ENCODE assay signal across 25 mouse cellular contexts in genomic region chr14:101469475-101470093, GRCm38 (mm10).
"Had no signal": no experiment of that assay in that cellular context is flagged by ENCODE, and none has a peak within 500 bp of the region (broad histone marks: within the 10 kb centered on the region; RNA-seq: fewer than 3 reads in every experiment).

No protein-coding gene starts in this region.

- ATAC-seq: forebrain, embryonic 16.5 days; hindbrain, embryonic 16.5 days had no signal

- H3K4me3 ChIP-seq: gastrocnemius, adult 2 months; heart, embryonic 10.5 days; heart, embryonic 12.5 days; hindbrain, embryonic 10.5 days; hindbrain, embryonic 12.5 days; layer of hippocampus, adult 2 months; left cerebral cortex, adult 2 months; limb, embryonic 12.5 days; limb, embryonic 15.5 days; liver, embryonic 13.5 days; liver, embryonic 15.5 days had no signal

- DNase-seq: gastrocnemius, adult 2 months; gastrocnemius, postnatal 10 days; gastrocnemius, postnatal 25 days; heart, adult 18-20 months; heart, postnatal 10 days; heart, postnatal 4 days; kidney, adult 11 months; kidney, adult 8-10 months; kidney, postnatal 10 days; kidney, postnatal 25 days; kidney, postnatal 4 days; left cerebral cortex, postnatal 4 days; liver, embryonic 13.5 days had no signal

- H3K4me2 ChIP-seq: heart, embryonic 12.5 days; hindbrain, embryonic 12.5 days; hindbrain, embryonic 14.5 days; limb, embryonic 12.5 days; limb, embryonic 15.5 days; liver, embryonic 13.5 days; liver, embryonic 15.5 days had no signal

- H3K27me3 ChIP-seq: heart, embryonic 12.5 days; hindbrain, embryonic 12.5 days; limb, embryonic 12.5 days; limb, embryonic 15.5 days; liver, embryonic 13.5 days; liver, embryonic 15.5 days had no signal

- H3K9ac ChIP-seq: heart, embryonic 12.5 days; hindbrain, embryonic 12.5 days; hindbrain, embryonic 14.5 days; limb, embryonic 12.5 days; limb, embryonic 15.5 days; liver, embryonic 13.5 days; liver, embryonic 15.5 days had no signal

- H3K27ac ChIP-seq: gastrocnemius, adult 2 months; heart, embryonic 10.5 days; hindbrain, embryonic 10.5 days; hindbrain, embryonic 12.5 days; hindbrain, embryonic 14.5 days; layer of hippocampus, adult 2 months; left cerebral cortex, adult 2 months; limb, embryonic 12.5 days; limb, embryonic 15.5 days; liver, embryonic 13.5 days; liver, embryonic 15.5 days had no signal

- H3K36me3 ChIP-seq: hindbrain, embryonic 10.5 days; hindbrain, embryonic 12.5 days; limb, embryonic 12.5 days; limb, embryonic 15.5 days; liver, embryonic 13.5 days; liver, embryonic 15.5 days had no signal

- H3K4me1 ChIP-seq: heart, embryonic 10.5 days; heart, embryonic 12.5 days; hindbrain, embryonic 10.5 days; hindbrain, embryonic 12.5 days; liver, embryonic 13.5 days; liver, embryonic 15.5 days had no signal

- H3K9me3 ChIP-seq: heart, embryonic 10.5 days; heart, embryonic 12.5 days; hindbrain, embryonic 10.5 days; hindbrain, embryonic 12.5 days; limb, embryonic 12.5 days; limb, embryonic 15.5 days; liver, embryonic 13.5 days; liver, embryonic 15.5 days had no signal
